Mouse (Mus musculus) MEL (cell line): ENCODE results near the gene Vps18. TPM values are rescaled to one million over a fixed set of nuclear protein-coding genes. Genes with fewer than 3 reads are reported as not detected.

Experiments used
- DNase-seq: peaks from one replicate; pipeline ENCODE4 v3.0.0; 2011; ENCODE audit warnings: low read depth, low spot score
- H3K27ac ChIP-seq: 2 replicates; pipeline ENCODE4 v1.5.1; 2012; ENCODE audit warnings: low read depth, mild to moderate bottlenecking, control low read depth, low read length, moderate library complexity; ENCODE audit not compliant: control insufficient read depth
- H3K27me3 ChIP-seq, 2 experiments: fragments of 150-350 bp in 1 of 2; sonication (generic) in 1 of 2; 2 replicates each; pipeline ENCODE4 v1.6.1; 2012; ENCODE audit warnings: low read length in 2 of 2, mild to moderate bottlenecking in 2 of 2, improper control_type of control experiment in 1 of 2, moderate library complexity in 1 of 2; ENCODE audit not compliant: insufficient read depth in 2 of 2, control insufficient read depth in 1 of 2
- H3K36me3 ChIP-seq, 2 experiments: 2 replicates each; pipeline ENCODE4 v1.6.1; 2012 to 2014; ENCODE audit warnings: low read length in 2 of 2, improper control_type of control experiment in 1 of 2, inconsistent platforms in 1 of 2, mild to moderate bottlenecking in 1 of 2; ENCODE audit not compliant: insufficient read depth in 2 of 2, control insufficient read depth in 1 of 2
- H3K4me1 ChIP-seq, 2 experiments: fragments of 150-350 bp in 1 of 2; sonication (generic) in 1 of 2; 2 replicates each; pipeline ENCODE4 v1.6.1; 2012; ENCODE audit warnings: low read length in 2 of 2, improper control_type of control experiment in 1 of 2, mild to moderate bottlenecking in 1 of 2; ENCODE audit not compliant: insufficient read depth in 2 of 2, control insufficient read depth in 1 of 2
- H3K4me3 ChIP-seq, 2 experiments: fragments of 150-350 bp in 1 of 2; sonication (generic) in 1 of 2; 2 replicates each; pipeline ENCODE4 v1.5.1; 2012; ENCODE audit warnings: low read depth in 2 of 2, low read length in 2 of 2, mild to moderate bottlenecking in 2 of 2, moderate library complexity in 2 of 2, control low read depth in 1 of 2, improper control_type of control experiment in 1 of 2; ENCODE audit not compliant: control insufficient read depth in 1 of 2, insufficient read depth in 1 of 2
- H3K79me2 ChIP-seq: 2 replicates; pipeline ENCODE4 v1.6.1; 2012; ENCODE audit warnings: mild to moderate bottlenecking, low read length, moderate library complexity; ENCODE audit not compliant: control insufficient read depth, poor library complexity, insufficient read depth
- H3K9ac ChIP-seq: 2 replicates; pipeline ENCODE4 v1.6.1; 2012; ENCODE audit warnings: low read depth, mild to moderate bottlenecking, control low read depth, low read length, moderate library complexity; ENCODE audit not compliant: control insufficient read depth, poor library complexity, severe bottlenecking
- H3K9me3 ChIP-seq: fragments of 150-350 bp; sonication (generic); replicated peaks from 2 replicates; pipeline ENCODE4 v1.6.1; 2012; ENCODE audit warnings: mild to moderate bottlenecking, low read length, improper control_type of control experiment, moderate library complexity; ENCODE audit not compliant: insufficient read depth
- CHD1 ChIP-seq: IDR thresholded peaks from 2 replicates; pipeline ENCODE4 v1.6.1; 2012; ENCODE audit warnings: low read depth, mild to moderate bottlenecking, inconsistent platforms, low read length, improper control_type of control experiment
- CHD2 ChIP-seq: IDR thresholded peaks from 2 replicates; pipeline ENCODE4 v1.6.1; 2011; ENCODE audit warnings: low read length, improper control_type of control experiment
- ELF1 ChIP-seq: IDR thresholded peaks from 2 replicates; pipeline ENCODE4 v1.6.1; 2014; ENCODE audit warnings: low read depth, mild to moderate bottlenecking, inconsistent platforms, low read length, improper control_type of control experiment, moderate library complexity
- EP300 ChIP-seq, 2 experiments: IDR thresholded peaks; 2 replicates each; pipeline ENCODE4 v1.6.1; 2011; ENCODE audit warnings: improper control_type of control experiment in 2 of 2, low read length in 2 of 2, low read depth in 1 of 2, mild to moderate bottlenecking in 1 of 2
- GABPA ChIP-seq: IDR thresholded peaks from 2 replicates; pipeline ENCODE4 v1.6.1; 2012; ENCODE audit warnings: low read depth, mild to moderate bottlenecking, inconsistent platforms, low read length, improper control_type of control experiment, moderate library complexity
- HCFC1 ChIP-seq: IDR thresholded peaks from 2 replicates; pipeline ENCODE4 v1.6.1; 2012; ENCODE audit warnings: low read depth, mild to moderate bottlenecking, inconsistent platforms, low read length, improper control_type of control experiment, moderate library complexity
- JUND ChIP-seq: IDR thresholded peaks from 2 replicates; pipeline ENCODE4 v1.6.1; 2011; ENCODE audit warnings: low read depth, mild to moderate bottlenecking, improper control_type of control experiment, low read length
- MAFK ChIP-seq: IDR thresholded peaks from 2 replicates; pipeline ENCODE4 v1.6.1; 2011; ENCODE audit warnings: low read depth, mild to moderate bottlenecking, low read length, improper control_type of control experiment, borderline replicate concordance
- MEF2A ChIP-seq: IDR thresholded peaks from 2 replicates; pipeline ENCODE4 v1.6.1; 2014; ENCODE audit warnings: low read depth, mild to moderate bottlenecking, inconsistent platforms, low read length, improper control_type of control experiment; ENCODE audit not compliant: poor library complexity, insufficient replicate concordance, severe bottlenecking; ENCODE audit errors: extremely low read depth
- MXI1 ChIP-seq: IDR thresholded peaks from 2 replicates; pipeline ENCODE4 v1.6.1; 2011; ENCODE audit warnings: mild to moderate bottlenecking, low read depth, low read length, improper control_type of control experiment
- NRF1 ChIP-seq: IDR thresholded peaks from 2 replicates; pipeline ENCODE4 v1.6.1; 2014; ENCODE audit warnings: low read depth, mild to moderate bottlenecking, inconsistent platforms, low read length, improper control_type of control experiment, moderate library complexity; ENCODE audit not compliant: poor library complexity, insufficient read depth, severe bottlenecking
- POLR2AphosphoS2 ChIP-seq: IDR thresholded peaks from 2 replicates; pipeline ENCODE4 v1.6.1; 2011; ENCODE audit warnings: low read length, improper control_type of control experiment
- POLR2AphosphoS5 ChIP-seq: IDR thresholded peaks from 2 replicates; pipeline ENCODE4 v1.6.1; 2012; ENCODE audit warnings: low read depth, borderline replicate concordance, mild to moderate bottlenecking, inconsistent platforms, low read length, moderate library complexity, mixed read lengths
- RAD21 ChIP-seq: IDR thresholded peaks from 2 replicates; pipeline ENCODE4 v1.6.1; 2011; ENCODE audit warnings: mild to moderate bottlenecking, low read depth, low read length, improper control_type of control experiment
- SIN3A ChIP-seq: IDR thresholded peaks from 2 replicates; pipeline ENCODE4 v1.6.1; 2012; ENCODE audit warnings: low read length, improper control_type of control experiment, inconsistent platforms
- SMC3 ChIP-seq: IDR thresholded peaks from 2 replicates; pipeline ENCODE4 v1.6.1; 2011; ENCODE audit warnings: low read depth, low read length, improper control_type of control experiment
- TBP ChIP-seq: IDR thresholded peaks from 2 replicates; pipeline ENCODE4 v1.8.0; 2011; ENCODE audit warnings: low read depth, low read length, improper control_type of control experiment
- USF1 ChIP-seq: IDR thresholded peaks from 2 replicates; pipeline ENCODE4 v1.6.1; 2014; ENCODE audit warnings: low read depth, mild to moderate bottlenecking, inconsistent platforms, low read length, improper control_type of control experiment, moderate library complexity
- USF2 ChIP-seq, 2 experiments: IDR thresholded peaks; 2 replicates each; pipeline ENCODE4 v1.6.1; 2011 to 2012; ENCODE audit warnings: improper control_type of control experiment in 2 of 2, low read length in 2 of 2, borderline replicate concordance in 1 of 2, inconsistent platforms in 1 of 2, low read depth in 1 of 2, mild to moderate bottlenecking in 1 of 2; ENCODE audit not compliant: insufficient read depth in 1 of 2
- ZKSCAN1 ChIP-seq: IDR thresholded peaks from 2 replicates; pipeline ENCODE4 v1.6.1; 2012; ENCODE audit warnings: low read depth, mild to moderate bottlenecking, inconsistent platforms, low read length, improper control_type of control experiment, moderate library complexity
- ZNF384 ChIP-seq: IDR thresholded peaks from 2 replicates; pipeline ENCODE4 v1.6.1; 2012; ENCODE audit warnings: low read depth, mild to moderate bottlenecking, inconsistent platforms, low read length, improper control_type of control experiment
- polyA plus RNA-seq, 2 experiments: library from polyadenylated mRNA; stranded (reverse) in 1 of 2; unstranded in 1 of 2; fragments of >175 nt in 1 of 2; fragments of >200 nt in 1 of 2; gene quantifications; 2 replicates each; pipeline versions ENCODE4 v1.2.1 to v1.2.4; 2012; ENCODE audit warnings: low replicate concordance in 2 of 2, low read depth in 1 of 2; ENCODE audit not compliant: insufficient read length in 2 of 2, insufficient read depth in 1 of 2, missing spikeins in 1 of 2
- total RNA-seq: library from RNA; depleted of rRNA; stranded (reverse); fragments of 300-350 nt; gene quantifications from 2 replicates; pipeline ENCODE4 v1.2.3, GENCODE M21; 2012

The Vps18 gene
- total and polyA plus RNA-seq, 3 experiments: 28.0 to 30.4 TPM; not detected in 1

DNA sequence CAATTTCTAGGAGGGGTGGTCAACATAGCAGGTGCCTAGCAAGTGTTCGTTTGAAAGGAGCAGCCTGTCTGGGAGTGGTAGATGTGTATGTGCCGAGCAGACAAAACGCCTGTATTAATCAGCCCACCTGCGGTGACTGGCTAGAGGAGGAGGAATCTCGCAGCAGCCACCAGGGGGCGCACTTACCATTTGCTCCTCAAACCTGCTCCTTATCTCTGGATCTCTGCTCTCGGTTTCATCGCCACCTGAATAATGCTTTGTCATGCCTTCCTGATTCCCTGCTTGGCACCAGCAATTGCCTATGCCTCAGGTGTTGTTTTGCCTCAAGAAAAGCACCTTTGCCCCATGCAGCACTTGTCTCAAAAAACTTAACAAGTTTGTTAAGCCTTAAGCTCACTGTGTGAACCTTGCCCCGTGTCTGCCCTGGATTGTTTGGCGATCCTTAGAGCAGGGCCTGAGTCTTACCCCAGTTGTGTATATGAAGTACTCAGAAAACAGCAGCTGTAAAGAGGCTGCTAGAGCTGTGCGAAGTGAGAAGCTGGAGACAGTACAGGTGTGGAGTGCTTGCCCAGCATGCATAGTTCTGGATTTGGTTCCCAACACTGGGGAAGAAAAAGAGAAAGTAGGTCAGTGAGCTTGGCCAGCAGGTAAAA is 37.6 kb upstream of the Vps18 start (continued):
- TF ChIP-seq MXI1: peak; percentile 53; the same call in 1 of the 2 replicates
- TF ChIP-seq MAFK: 0 out of 2 replicates have a peak, but pooled peaks have one; percentile 22
- TF ChIP-seq JUND: no peak
- no peak for TF ChIP-seq MEF2A
- no peak for TF ChIP-seq HCFC1

DNA sequence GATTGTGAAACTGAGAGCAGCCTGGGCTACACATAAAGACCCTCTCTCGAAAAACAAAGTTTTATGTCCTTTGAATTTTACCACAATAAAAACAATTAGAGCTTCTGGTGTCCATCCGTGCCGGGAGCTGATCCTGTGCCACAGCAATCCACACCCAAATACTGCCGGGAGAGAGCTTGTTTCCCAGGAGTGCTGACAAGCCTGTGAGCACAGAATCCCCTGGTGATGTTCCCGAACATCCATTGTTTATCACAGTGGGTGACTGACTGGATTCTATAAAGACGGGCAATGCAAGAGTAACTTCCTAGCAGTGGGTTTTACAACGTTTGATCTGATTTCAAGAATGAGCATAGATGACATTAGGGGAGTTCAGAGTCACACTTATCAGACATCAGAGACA is 33.6 kb upstream of the Vps18 start:
- Histone ChIP-seq H3K79me2 (no peaks in the 10 kb centered on the region), H3K27me3 (peaks cover 3% of the 10 kb centered on the region in 2 experiments; a peak in 3 of 4 replicates), H3K4me3 (no peak overlapping the region), H3K9me3 (no peaks in the 10 kb centered on the region), H3K4me1 (peaks cover 0 to 9% of the 10 kb centered on the region in 2 experiments; a peak in 2 of 4 replicates), H3K9ac (no peak overlapping the region), H3K27ac (no peak overlapping the region), H3K36me3 (peaks cover 0 to 4% of the 10 kb centered on the region in 2 experiments; a peak in 2 of 4 replicates)
- no peak for TF ChIP-seq GABPA
- TF ChIP-seq EP300 (IDR thresholded peaks at IDR 0.05; ENCODE audit: low read depth in 1 of 2, low read length in 2 of 2): no peak
- no peak for TF ChIP-seq NRF1
- no peak for DNase-seq

DNA sequence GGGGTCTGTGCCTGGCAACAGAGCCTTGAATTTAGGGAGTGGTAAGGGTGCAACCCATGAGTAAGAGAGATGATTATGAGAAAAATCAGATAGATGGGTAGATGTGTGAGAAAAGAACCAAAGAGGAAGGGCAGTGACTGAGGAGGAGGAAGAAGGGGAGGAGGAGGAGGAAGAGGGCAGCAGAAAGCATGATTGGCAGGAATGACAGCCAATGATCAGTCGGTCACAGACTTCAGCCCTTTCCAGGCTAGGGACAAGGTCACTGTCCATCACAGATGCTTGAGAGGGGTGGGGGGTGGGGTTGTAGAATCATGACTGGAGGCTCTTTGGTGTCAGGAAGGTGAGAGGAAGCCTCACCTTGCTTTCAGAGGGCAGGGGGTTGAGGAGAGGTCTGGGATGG is 28.0 kb upstream of the Vps18 start:
- no peaks in the 10 kb centered on the region for H3K79me2 ChIP-seq
- TF ChIP-seq USF1: no peak
- no peak for TF ChIP-seq JUND
- TF ChIP-seq POLR2AphosphoS2: no peak
- TF ChIP-seq POLR2AphosphoS5: no peak
- no peak for TF ChIP-seq ZKSCAN1
- TF ChIP-seq SMC3: no peak
- TF ChIP-seq CHD1: no peak
- no peak for TF ChIP-seq GABPA
- no peak for TF ChIP-seq USF2 (IDR thresholded peaks at IDR 0.05; ENCODE audit: borderline replicate concordance in 1 of 2, insufficient read depth in 1 of 2, low read depth in 1 of 2, low read length in 2 of 2)
- TF ChIP-seq ZNF384: no peak
- TF ChIP-seq RAD21: no peak
- no peak for TF ChIP-seq HCFC1
- TF ChIP-seq MEF2A: no peak
- TF ChIP-seq MXI1: no peak
- TF ChIP-seq ELF1: no peak
- TF ChIP-seq CHD2: no peak
- no peak for TF ChIP-seq SIN3A
- TF ChIP-seq TBP: no peak
- no peak overlapping the region for H3K27ac ChIP-seq
- peak; percentile 67 for DNase-seq
- no peak overlapping the region for H3K9ac ChIP-seq
- peaks cover 4 to 17% of the 10 kb centered on the region in 2 experiments; a peak in 3 of 4 replicates for H3K4me1 ChIP-seq
- no peak overlapping the region for H3K4me3 ChIP-seq
- H3K9me3 ChIP-seq: no peaks in the 10 kb centered on the region
- peaks cover 0 to 3% of the 10 kb centered on the region in 2 experiments; a peak in 2 of 4 replicates for H3K27me3 ChIP-seq
- H3K36me3 ChIP-seq: peaks cover 0 to 6% of the 10 kb centered on the region in 2 experiments; a peak in 1 of 4 replicates
